Mouse (Mus musculus) testis, adult 10 weeks (tissue): ENCODE results near the gene Sox2. TPM values are rescaled to one million over a fixed set of nuclear protein-coding genes. Genes with fewer than 3 reads are reported as not detected.

Experiments
- polyA plus RNA-seq: library from polyadenylated mRNA; stranded (reverse); fragments of 350-450 nt; fragmentation: Illumina TruSeq; extraction: RNeasy Lipid Tissue Mini Kit (QIAGEN cat#74804); gene quantifications from one replicate; pipeline ENCODE4 v1.2.3, GENCODE M21; 2014; ENCODE audit warnings: low read depth, low replicate concordance

Gene Sox2
- polyA plus RNA-seq, result not detected

DNA sequence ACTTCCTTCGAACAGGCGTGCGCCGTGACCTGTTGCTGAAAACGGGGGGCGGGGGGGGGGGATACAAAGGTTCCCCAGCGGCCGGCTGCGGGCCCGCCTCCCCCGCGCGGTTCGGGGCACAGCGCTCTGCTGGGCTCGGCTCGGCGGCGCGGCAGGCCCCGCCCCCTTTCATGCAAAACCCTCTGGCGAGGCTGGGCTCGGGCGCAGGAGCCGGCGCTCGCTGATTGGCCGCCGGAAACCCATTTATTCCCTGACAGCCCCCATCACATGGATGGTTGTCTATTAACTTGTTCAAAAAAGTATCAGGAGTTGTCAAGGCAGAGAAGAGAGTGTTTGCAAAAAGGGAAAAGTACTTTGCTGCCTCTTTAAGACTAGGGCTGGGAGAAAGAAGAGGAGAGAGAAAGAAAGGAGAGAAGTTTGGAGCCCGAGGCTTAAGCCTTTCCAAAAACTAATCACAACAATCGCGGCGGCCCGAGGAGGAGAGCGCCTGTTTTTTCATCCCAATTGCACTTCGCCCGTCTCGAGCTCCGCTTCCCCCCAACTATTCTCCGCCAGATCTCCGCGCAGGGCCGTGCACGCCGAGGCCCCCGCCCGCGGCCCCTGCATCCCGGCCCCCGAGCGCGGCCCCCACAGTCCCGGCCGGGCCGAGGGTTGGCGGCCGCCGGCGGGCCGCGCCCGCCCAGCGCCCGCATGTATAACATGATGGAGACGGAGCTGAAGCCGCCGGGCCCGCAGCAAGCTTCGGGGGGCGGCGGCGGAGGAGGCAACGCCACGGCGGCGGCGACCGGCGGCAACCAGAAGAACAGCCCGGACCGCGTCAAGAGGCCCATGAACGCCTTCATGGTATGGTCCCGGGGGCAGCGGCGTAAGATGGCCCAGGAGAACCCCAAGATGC, at the start of gene Sox2:
Gene Sox2 (plus strand): TSS at position 680 of the 895 bp plus-strand sequence.

